Mouse (Mus musculus) C2C12 (cell line): ENCODE measurements around the gene Cebpa. TPM values are rescaled to one million over a fixed set of nuclear protein-coding genes. Genes with fewer than 3 reads are reported as not detected.

Source experiments
- H3K27me3 ChIP-seq: one replicate; pipeline ENCODE4 v1.6.1; 2011; ENCODE audit not compliant: control insufficient read depth, insufficient read depth, insufficient read length
- H3K36me3 ChIP-seq: one replicate; pipeline ENCODE4 v1.6.1; 2011; ENCODE audit not compliant: control insufficient read depth, insufficient read depth
- H3K4me3 ChIP-seq: one replicate; pipeline ENCODE4 v1.5.1; 2011; ENCODE audit warnings: mild to moderate bottlenecking, control low read depth; ENCODE audit not compliant: poor library complexity, insufficient read depth, severe bottlenecking
- H3K79me2 ChIP-seq: one replicate; pipeline ENCODE4 v1.6.1; 2011; ENCODE audit not compliant: control insufficient read depth, insufficient read depth
- H3K79me3 ChIP-seq: one replicate; pipeline ENCODE4 v1.6.1; 2011; ENCODE audit warnings: low read depth, control low read depth
- H3ac ChIP-seq: one replicate; pipeline ENCODE3; 2011; ENCODE audit warnings: low read depth; ENCODE audit not compliant: control insufficient read depth, insufficient read length
- CEBPB ChIP-seq: IDR thresholded peaks from one replicate; pipeline ENCODE4 v1.6.1; 2011; ENCODE audit warnings: low read depth, mild to moderate bottlenecking, control low read depth, moderate library complexity
- CTCF ChIP-seq: IDR thresholded peaks from one replicate; pipeline ENCODE4 v1.5.1; 2011; ENCODE audit not compliant: control insufficient read depth, insufficient read depth, insufficient read length
- FOSL1 ChIP-seq: IDR thresholded peaks from one replicate; pipeline ENCODE4 v1.8.0; 2011; ENCODE audit warnings: mild to moderate bottlenecking, low read length; ENCODE audit not compliant: poor library complexity, insufficient read depth, severe bottlenecking
- MAX ChIP-seq: IDR thresholded peaks from one replicate; pipeline ENCODE4 v1.6.1; 2011; ENCODE audit warnings: mild to moderate bottlenecking, control low read depth
- MYOD1 ChIP-seq: IDR thresholded peaks from one replicate; pipeline ENCODE4 v1.6.1; 2011; ENCODE audit warnings: low read depth; ENCODE audit not compliant: control insufficient read depth, insufficient read length
- MYOG ChIP-seq: IDR thresholded peaks from one replicate; pipeline ENCODE4 v1.6.1; 2011; ENCODE audit not compliant: control insufficient read depth, insufficient read length; ENCODE audit errors: extremely low read depth
- USF1 ChIP-seq: IDR thresholded peaks from one replicate; pipeline ENCODE4 v1.6.1; 2011; ENCODE audit warnings: low read depth, mild to moderate bottlenecking, control low read depth, moderate library complexity
- long read RNA-seq, 2 experiments: library from polyadenylated mRNA; unstranded; transcript quantifications; one replicate each; pipeline ENCODE4 v2.0.0; 2019 to 2020
- polyA plus RNA-seq: library from polyadenylated mRNA; unstranded; fragments of >200 nt; fragmentation: generic; extraction: Trizol; gene quantifications from one replicate; pipeline ENCODE4 v1.2.1, GENCODE M21; 2012; ENCODE audit warnings: missing spikeins

Gene Cebpa
- polyA plus RNA-seq = 22.9 TPM
- long read RNA-seq, experiment 1, transcript Cebpa-201 (1 exons, 2,626 nt) = major isoform, 9 of 9 reads
- long read RNA-seq, experiment 1, partial matches to known transcripts = 0 of 9 reads
- long read RNA-seq, experiment 1, other reads (novel, unspliced or antisense) = 0 of 9 reads
- long read RNA-seq, experiment 2 = 0 reads

- TF ChIP-seq CEBPB (no peak), MAX (no peak), USF1 (peak; percentile 55), CTCF (peak; percentile 87), FOSL1 (no peak), MYOG (no peak), MYOD1 (no peak)
- no peaks in the 10 kb centered on the region for H3K79me2 ChIP-seq
- peak within 1 kb of the TSS; percentile 43 for H3ac ChIP-seq
- H3K4me3 ChIP-seq = peak within 1 kb of the TSS; percentile 23
- no peaks in the 10 kb centered on the region for H3K79me3 ChIP-seq
- H3K36me3 ChIP-seq = no peaks in the 10 kb centered on the region
- peaks cover 3% of the 10 kb centered on the region for H3K27me3 ChIP-seq
Observed at GRCm38 (mm10) chr7:35118841-35119413, at the start of gene Cebpa. Gene Cebpa (plus strand): TSS chr7:35119293.

DNA sequence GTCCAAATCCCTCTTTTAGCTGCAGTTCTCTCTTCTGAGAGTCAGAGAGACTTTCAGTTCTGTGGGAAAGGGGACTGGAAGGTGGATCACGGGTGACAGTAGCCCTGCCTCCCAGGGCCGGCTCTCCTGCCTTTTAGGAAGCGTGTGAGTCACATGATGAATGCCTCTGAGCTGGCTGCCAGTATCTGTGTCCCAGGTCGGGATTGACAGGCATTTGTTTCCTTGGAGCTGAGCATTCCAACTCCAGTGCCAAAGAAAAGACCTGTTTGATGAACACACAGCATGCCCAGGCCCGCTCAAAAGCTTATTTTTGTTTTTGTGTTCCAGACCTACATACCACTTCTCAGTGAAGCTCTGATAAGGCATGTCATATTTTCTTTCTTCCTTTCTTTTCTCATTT is 42.4 kb upstream of the Cebpa start:
- H3K27me3 ChIP-seq = no peaks in the 10 kb centered on the region
- TF ChIP-seq FOSL1 (no peak), CEBPB (no peak), MYOG (no peak), USF1 (no peak), MAX (no peak)

GRCm38 (mm10) chr7:35080843-35081338 is 38.2 kb upstream of the Cebpa start:
- Histone ChIP-seq H3K79me2 (no peaks in the 10 kb centered on the region), H3K36me3 (no peaks in the 10 kb centered on the region), H3K27me3 (no peaks in the 10 kb centered on the region), H3ac (peak overlapping the region; percentile 32), H3K4me3 (no peak overlapping the region), H3K79me3 (no peaks in the 10 kb centered on the region)
- TF ChIP-seq MAX (no peak), CTCF (no peak), FOSL1 (no peak), CEBPB (no peak), MYOD1 (no peak), MYOG (no peak), USF1 (no peak)

More for the DNA sequence above, 42.4 kb upstream of the Cebpa start:
- Histone ChIP-seq H3ac (no peak overlapping the region), H3K79me2 (no peaks in the 10 kb centered on the region), H3K4me3 (no peak overlapping the region), H3K36me3 (no peaks in the 10 kb centered on the region), H3K79me3 (no peaks in the 10 kb centered on the region)

GRCm38 (mm10) chr7:35081406-35082104 is 37.5 kb upstream of the Cebpa start:
- Histone ChIP-seq H3ac (no peak overlapping the region), H3K36me3 (no peaks in the 10 kb centered on the region), H3K4me3 (no peak overlapping the region), H3K79me2 (no peaks in the 10 kb centered on the region), H3K27me3 (no peaks in the 10 kb centered on the region), H3K79me3 (no peaks in the 10 kb centered on the region)
- no peak for TF ChIP-seq MYOG
- TF ChIP-seq CEBPB = no peak
- no peak for TF ChIP-seq MAX

GRCm38 (mm10) chr7:35084565-35085360 is 34.3 kb upstream of the Cebpa start:
- H3K4me3 ChIP-seq = no peak overlapping the region
- H3K79me2 ChIP-seq = no peaks in the 10 kb centered on the region
- H3K36me3 ChIP-seq = no peaks in the 10 kb centered on the region
- H3K79me3 ChIP-seq = no peaks in the 10 kb centered on the region
- TF ChIP-seq FOSL1 (no peak), MYOG (no peak), USF1 (peak; percentile 44)
- H3ac ChIP-seq = no peak overlapping the region
- no peaks in the 10 kb centered on the region for H3K27me3 ChIP-seq
